Mouse (Mus musculus) heart, postnatal 0 days (tissue): ENCODE data around the gene Tfg. TPM values are rescaled to one million over a fixed set of nuclear protein-coding genes. Genes with fewer than 3 reads are reported as not detected.

Experiments
- ATAC-seq: fragments of 200-750 bp; cut with Nextera tagmentation; 2 replicates; pipeline ENCODE4 v1.8.0; 2017; ENCODE audit warnings: low read depth, moderate number of reproducible peaks, moderate library complexity; ENCODE audit not compliant: insufficient read depth
- DNase-seq: peaks from one replicate; pipeline ENCODE4 v3.0.0-alpha.2; 2016; ENCODE audit warnings: low spot score
- H3K27ac ChIP-seq: fragments of 300-500 bp; sonication (generic); 2 replicates; pipeline ENCODE4 v1.5.1; 2014; ENCODE audit warnings: low read depth, mild to moderate bottlenecking
- H3K27me3 ChIP-seq: fragments of 300-500 bp; sonication (generic); 2 replicates; pipeline ENCODE4 v1.6.1; 2014; ENCODE audit warnings: low read length, mixed read lengths; ENCODE audit not compliant: control insufficient read depth, insufficient read depth
- H3K36me3 ChIP-seq: fragments of 300-500 bp; sonication (generic); replicated peaks from 2 replicates; pipeline ENCODE4 v1.6.1; 2014; ENCODE audit warnings: low read length, mixed read lengths; ENCODE audit not compliant: control insufficient read depth, insufficient read depth
- H3K4me1 ChIP-seq: fragments of 300-500 bp; sonication (generic); 2 replicates; pipeline ENCODE4 v1.6.1; 2014; ENCODE audit warnings: antibody characterized with exemption; ENCODE audit not compliant: control insufficient read depth, insufficient read depth
- H3K4me2 ChIP-seq: fragments of 300-500 bp; sonication (generic); 2 replicates; pipeline ENCODE4 v1.6.1; 2014; ENCODE audit warnings: low read depth, mild to moderate bottlenecking, low read length, moderate library complexity
- H3K4me3 ChIP-seq: fragments of 300-500 bp; sonication (generic); 2 replicates; pipeline ENCODE4 v1.5.1; 2014; ENCODE audit warnings: low read depth, low read length
- H3K9ac ChIP-seq: fragments of 300-500 bp; sonication (generic); replicated peaks from 2 replicates; pipeline ENCODE4 v1.6.1; 2014; ENCODE audit warnings: low read depth, low read length, mixed read lengths
- H3K9me3 ChIP-seq: fragments of 300-500 bp; sonication (generic); replicated peaks from 2 replicates; pipeline ENCODE4 v1.6.1; 2016; ENCODE audit warnings: low read length; ENCODE audit not compliant: control insufficient read depth
- CTCF ChIP-seq: IDR thresholded peaks from 2 replicates; pipeline ENCODE4 v1.5.1; 2016; ENCODE audit warnings: antibody characterized with exemption, control low read depth, low read depth
- EP300 ChIP-seq: IDR thresholded peaks from 2 replicates; pipeline ENCODE4 v1.6.1; 2016; ENCODE audit warnings: antibody characterized with exemption, low read depth
- WGBS: fragments of 180-500 bp; shearing (Covaris S2); extraction: QIAGEN DNeasy Blood & Tissue Kit; methylation state at CpG from one replicate; pipeline ENCODE4 v1.1.7; 2014; 5-methylcytosine and 5-hydroxymethylcytosine counted together
- polyA plus RNA-seq: library from polyadenylated mRNA; unstranded; fragments of >200 nt; fragmentation: Nextera tagmentation; extraction: Ambion mirVana; gene quantifications from 2 replicates; pipeline ENCODE4 v1.2.1, GENCODE M21; 2015
- total RNA-seq: library from RNA; depleted of rRNA; stranded (reverse); fragments of >200 nt; gene quantifications from 2 replicates; pipeline ENCODE4 v1.2.3, GENCODE M21; 2014; ENCODE audit warnings: low replicate concordance

Gene Tfg
- total and polyA plus RNA-seq, 2 experiments from 2014 or later = 64.1 to 98.2 TPM

GRCm38 (mm10) chr16:56716557-56717179 is 582 bp downstream of the Tfg start:
- H3K36me3 ChIP-seq = peaks cover 6% of the 10 kb centered on the region
- peak overlapping the region; percentile 76 for H3K4me3 ChIP-seq
- peak overlapping the region; percentile 91 for H3K9ac ChIP-seq
- H3K4me1 ChIP-seq = peaks cover 15% of the 10 kb centered on the region; the same call in 1 of the 2 replicates
- peak; percentile 56 for ATAC-seq
- peak overlapping the region; percentile 97 for H3K27ac ChIP-seq
- DNase-seq = peak; percentile 21
- no peak for TF ChIP-seq CTCF
- no peak for TF ChIP-seq EP300
- no peaks in the 10 kb centered on the region for H3K27me3 ChIP-seq
- H3K4me2 ChIP-seq = peak overlapping the region; percentile 84
- WGBS = under 1% methylated on average over 29 of the region's 38 CpGs
- no peaks in the 10 kb centered on the region for H3K9me3 ChIP-seq

GRCm38 (mm10) chr16:56715608-56716007 is 1.6 kb downstream of the Tfg start:
- peak overlapping the region; percentile 84 for H3K4me2 ChIP-seq
- DNase-seq (no peak), ATAC-seq (no peak)
- no peak for TF ChIP-seq CTCF
- TF ChIP-seq EP300 = no peak
- H3K9me3 ChIP-seq = no peaks in the 10 kb centered on the region
- peak overlapping the region; percentile 76 for H3K4me3 ChIP-seq
- H3K4me1 ChIP-seq = peaks cover 15% of the 10 kb centered on the region; the same call in 1 of the 2 replicates
- no peak overlapping the region for H3K27ac ChIP-seq
- H3K27me3 ChIP-seq = no peaks in the 10 kb centered on the region
- 37% methylated on average over 3 of the region's 3 CpGs for WGBS
- no peak overlapping the region for H3K9ac ChIP-seq
- H3K36me3 ChIP-seq = peaks cover 16% of the 10 kb centered on the region

GRCm38 (mm10) chr16:56710071-56710470 is 7.2 kb downstream of the Tfg start:
- TF ChIP-seq EP300 (no peak), CTCF (no peak)
- no peak for DNase-seq
- Histone ChIP-seq H3K4me3 (no peak overlapping the region), H3K9me3 (no peaks in the 10 kb centered on the region), H3K4me1 (peaks cover 5% of the 10 kb centered on the region; the same call in 1 of the 2 replicates), H3K27me3 (no peaks in the 10 kb centered on the region), H3K4me2 (no peak overlapping the region), H3K27ac (no peak overlapping the region), H3K36me3 (peaks cover 52% of the 10 kb centered on the region), H3K9ac (no peak overlapping the region)
- ATAC-seq = no peak
- 85% methylated on average over 3 of the region's 3 CpGs for WGBS

- no peak overlapping the region for H3K4me2 ChIP-seq
- H3K36me3 ChIP-seq = peaks cover 60% of the 10 kb centered on the region
- no peaks in the 10 kb centered on the region for H3K4me1 ChIP-seq
- H3K27me3 ChIP-seq = no peaks in the 10 kb centered on the region
- no peak overlapping the region for H3K4me3 ChIP-seq
- no peaks in the 10 kb centered on the region for H3K9me3 ChIP-seq
- 84% methylated on average over 3 of the region's 3 CpGs for WGBS
- no peak overlapping the region for H3K27ac ChIP-seq
- H3K9ac ChIP-seq = no peak overlapping the region
- ATAC-seq (no peak), DNase-seq (no peak)
- TF ChIP-seq CTCF (no peak), EP300 (no peak)
Measured at GRCm38 (mm10) chr16:56705731-56706130, 11.5 kb downstream of the Tfg start.

- no peak for TF ChIP-seq EP300
- TF ChIP-seq CTCF = no peak
- Histone ChIP-seq H3K4me2 (no peak overlapping the region), H3K9ac (no peak overlapping the region), H3K4me1 (no peaks in the 10 kb centered on the region), H3K27ac (no peak overlapping the region), H3K27me3 (no peaks in the 10 kb centered on the region), H3K4me3 (no peak overlapping the region), H3K36me3 (peaks cover 60% of the 10 kb centered on the region), H3K9me3 (no peaks in the 10 kb centered on the region)
- no peak for DNase-seq
- WGBS = 89% methylated on average over 3 of the region's 3 CpGs
- ATAC-seq = no peak
Measured at GRCm38 (mm10) chr16:56700898-56701297, 16.4 kb downstream of the Tfg start.

GRCm38 (mm10) chr16:56696448-56696847 is 20.8 kb downstream of the Tfg start:
- no peak for TF ChIP-seq CTCF
- TF ChIP-seq EP300 = no peak
- H3K9me3 ChIP-seq = no peaks in the 10 kb centered on the region
- H3K36me3 ChIP-seq = peaks cover 52% of the 10 kb centered on the region
- no peak overlapping the region for H3K27ac ChIP-seq
- WGBS = 81% methylated on average over 2 of the region's 2 CpGs
- H3K27me3 ChIP-seq = no peaks in the 10 kb centered on the region
- H3K9ac ChIP-seq = no peak overlapping the region
- no peak overlapping the region for H3K4me3 ChIP-seq
- DNase-seq (no peak), ATAC-seq (no peak)
- no peak overlapping the region for H3K4me2 ChIP-seq
- no peaks in the 10 kb centered on the region for H3K4me1 ChIP-seq
